Mouse (Mus musculus) lung, adult 2 months (tissue): ENCODE results near the gene Zfp579. TPM values are rescaled to one million over a fixed set of nuclear protein-coding genes. Genes with fewer than 3 reads are reported as not detected.

Experiments used
- DNase-seq: peaks from one replicate; pipeline ENCODE4 v3.0.0; 2022
- H3K4me1 ChIP-seq: fragments of 200-500 bp; 2 replicates; pipeline ENCODE4 v1.6.1; 2011; ENCODE audit warnings: low read length; ENCODE audit not compliant: control insufficient read depth, insufficient read depth
- H3K4me3 ChIP-seq: fragments of 200-500 bp; replicated peaks from 2 replicates; pipeline ENCODE3; 2011; ENCODE audit warnings: low read depth, mild to moderate bottlenecking, control low read depth, low read length; ENCODE audit errors: extremely low read depth
- CTCF ChIP-seq: fragments of 200-500 bp; IDR thresholded peaks from 2 replicates; pipeline ENCODE4 v1.5.1; 2011; ENCODE audit warnings: mild to moderate bottlenecking, low read length, control low read depth; ENCODE audit not compliant: insufficient read depth
- POLR2A ChIP-seq: fragments of 200-500 bp; IDR thresholded peaks from 2 replicates; pipeline ENCODE4 v1.6.1; 2011; ENCODE audit warnings: low read depth, mild to moderate bottlenecking, control low read depth, low read length, borderline replicate concordance; ENCODE audit errors: extremely low read depth
- WGBS: fragments of 180-500 bp; shearing (Covaris S2); methylation state at CpG from one replicate; pipeline ENCODE4 v1.1.7; 2018; 5-methylcytosine and 5-hydroxymethylcytosine counted together
- polyA plus RNA-seq: library from polyadenylated mRNA; depleted of rRNA; stranded (reverse); fragments of >200 nt; gene quantifications from 2 replicates; pipeline ENCODE4 v1.2.3, GENCODE M21; 2012

Zfp579 gene
- polyA plus RNA-seq, 1 experiment = 90.7 TPM

GRCm38 (mm10) chr7:4964272-4964671, 31.7 kb downstream of the Zfp579 start, which contains the start of gene Sbk2:
Sbk2 (minus strand) TSS chr7:4964406.
- WGBS = 4% methylated on average over 10 of the region's 10 CpGs
- H3K4me1 ChIP-seq = no peaks in the 10 kb centered on the region
- TF ChIP-seq CTCF = peak; percentile 69
- TF ChIP-seq POLR2A = no peak
- DNase-seq = peak; percentile 80
- no peak within 1 kb of the TSS for H3K4me3 ChIP-seq

GRCm38 (mm10) chr7:4963527-4963926, 32.4 kb downstream of the Zfp579 start:
- 55% methylated on average over 5 of the region's 5 CpGs for WGBS
- H3K4me1 ChIP-seq = no peaks in the 10 kb centered on the region
- H3K4me3 ChIP-seq = no peak overlapping the region
- no peak for TF ChIP-seq CTCF
- no peak for TF ChIP-seq POLR2A
- DNase-seq = no peak

DNA sequence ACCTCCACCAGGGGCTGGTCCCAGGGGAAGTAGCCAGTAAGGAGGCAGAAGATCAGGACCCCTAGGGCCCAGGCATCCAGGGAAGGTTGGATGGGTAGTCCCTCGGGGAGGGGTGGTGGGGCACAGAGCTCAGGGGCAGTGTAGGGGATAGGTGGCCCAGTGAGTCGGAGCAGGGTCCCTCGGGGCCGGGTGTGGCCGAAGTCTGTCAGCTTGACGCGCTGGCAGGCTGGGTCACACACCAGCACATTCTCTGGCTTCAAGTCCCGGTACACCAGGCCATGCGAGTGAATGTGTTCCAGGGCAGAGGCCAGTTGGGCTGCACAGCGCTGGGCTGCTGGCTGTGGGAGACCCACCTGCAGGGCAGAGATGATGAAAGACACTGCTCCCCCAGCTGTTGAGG, 38.6 kb downstream of the Zfp579 start:
- no peak for DNase-seq
- H3K4me3 ChIP-seq = no peak overlapping the region
- TF ChIP-seq CTCF = no peak
- TF ChIP-seq POLR2A = no peak
- 82% methylated on average over 10 of the region's 10 CpGs for WGBS
- H3K4me1 ChIP-seq = peaks cover 2% of the 10 kb centered on the region

DNA sequence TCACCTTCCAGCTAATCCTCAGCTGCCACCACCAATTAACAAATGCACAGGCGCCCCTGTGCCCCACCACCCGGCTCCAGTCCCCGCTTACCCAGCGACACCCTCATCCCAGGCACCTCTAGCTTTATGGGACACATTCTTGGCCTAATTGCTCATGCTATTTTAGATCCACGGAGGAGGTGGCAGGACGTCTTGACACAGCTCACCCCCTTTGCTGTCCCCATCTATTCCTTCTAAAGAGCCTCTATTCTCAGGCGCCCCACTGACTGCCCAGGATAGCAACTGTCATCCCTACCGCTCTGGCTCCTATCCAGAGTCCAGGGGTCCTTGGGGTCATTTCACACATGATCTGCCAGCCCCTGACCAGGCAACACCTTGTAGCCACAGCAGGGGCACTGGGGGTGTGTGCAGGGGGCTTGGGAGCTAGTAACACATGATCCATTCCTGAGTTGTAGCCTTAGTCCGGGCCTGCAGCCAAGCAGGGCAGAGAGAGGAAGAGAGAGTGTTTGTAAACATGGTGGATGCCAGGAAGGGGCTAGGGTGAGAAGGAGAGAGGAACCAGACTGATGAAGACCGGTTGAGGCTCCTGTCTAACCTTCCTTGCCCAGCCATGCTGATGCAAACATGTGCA, 42.0 kb downstream of the Zfp579 start:
- Histone ChIP-seq H3K4me1 (peaks cover 2% of the 10 kb centered on the region), H3K4me3 (no peak overlapping the region)
- 26% methylated on average over 10 of the region's 10 CpGs for WGBS
- TF ChIP-seq CTCF (no peak), POLR2A (no peak)
- no peak for DNase-seq

DNA sequence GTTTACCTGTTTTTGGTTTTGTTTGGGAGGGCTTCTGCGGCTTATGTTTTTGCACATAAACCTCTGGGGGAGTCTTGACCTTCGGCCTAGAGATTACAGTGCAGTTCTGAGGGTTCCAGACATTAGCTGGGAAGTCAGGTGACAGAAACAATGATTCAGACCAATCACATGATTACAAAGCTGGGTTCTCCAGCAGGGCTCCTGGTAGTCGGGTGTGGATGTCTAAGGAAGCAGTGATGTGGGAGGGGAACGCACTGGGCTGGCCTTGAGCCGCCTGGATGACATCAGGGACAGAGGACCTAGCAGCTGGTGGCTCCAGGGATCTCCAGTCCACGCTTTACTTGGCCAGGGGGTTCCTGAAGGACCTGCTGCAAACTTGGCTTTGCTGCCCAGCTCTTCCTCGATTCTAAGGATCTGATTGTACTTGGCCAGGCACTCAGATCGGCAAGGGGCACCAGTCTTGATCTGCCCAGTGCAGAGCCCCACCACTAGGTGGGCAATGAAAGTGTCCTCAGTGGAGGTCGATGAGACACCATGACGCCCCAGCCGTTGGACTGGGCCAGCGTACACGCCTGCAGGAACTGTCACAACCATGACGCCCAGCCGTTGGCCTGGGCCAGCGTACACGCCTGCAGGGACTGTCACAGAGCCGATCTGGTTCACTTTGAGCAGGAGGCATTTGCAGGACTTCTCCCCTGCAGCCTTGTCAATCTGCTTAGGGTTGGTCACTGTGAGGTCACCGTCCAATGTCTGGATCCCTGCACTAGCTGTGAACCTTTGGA, 45.2 kb downstream of the Zfp579 start:
- no peak for DNase-seq
- H3K4me3 ChIP-seq = no peak overlapping the region
- H3K4me1 ChIP-seq = peaks cover 2% of the 10 kb centered on the region
- 77% methylated on average over 19 of the region's 19 CpGs for WGBS
- TF ChIP-seq CTCF (no peak), POLR2A (no peak)

GRCm38 (mm10) chr7:4948386-4948785, 47.6 kb downstream of the Zfp579 start:
- no peaks in the 10 kb centered on the region for H3K4me1 ChIP-seq
- 28% methylated on average over 6 of the region's 6 CpGs for WGBS
- no peak for DNase-seq
- H3K4me3 ChIP-seq = no peak overlapping the region
- TF ChIP-seq CTCF (no peak), POLR2A (no peak)

DNA sequence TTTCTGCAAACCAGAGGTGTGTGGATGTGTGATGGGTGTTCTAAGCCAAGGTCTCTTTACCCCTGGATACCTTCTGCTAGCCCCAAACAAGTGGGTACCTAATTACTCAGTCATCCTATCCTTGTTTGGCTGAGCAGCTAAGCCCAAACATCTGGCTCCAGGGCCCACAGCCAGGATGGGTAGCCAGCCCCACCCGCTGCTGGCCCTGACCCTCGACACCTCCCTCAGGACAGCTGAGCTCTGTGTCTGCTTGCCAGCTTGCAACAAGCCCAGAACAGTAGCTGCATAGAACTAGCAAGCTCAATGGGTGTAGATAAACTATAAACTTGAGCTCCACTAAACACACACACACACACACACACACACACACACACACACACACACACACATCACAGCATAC, 48.1 kb downstream of the Zfp579 start:
- 20% methylated on average over 2 of the region's 2 CpGs for whole genome bisulfite sequencing
- no peak for DNase-seq
- TF ChIP-seq POLR2A (no peak), CTCF (no peak)
- Histone ChIP-seq H3K4me3 (no peak overlapping the region), H3K4me1 (no peaks in the 10 kb centered on the region)

- H3K4me3 ChIP-seq = peak overlapping the region; percentile 63
- 11% methylated on average over 15 of the region's 15 CpGs for WGBS
- no peaks in the 10 kb centered on the region for H3K4me1 ChIP-seq
- peak; percentile 97 for DNase-seq
- TF ChIP-seq POLR2A (no peak), CTCF (peak; percentile 91)
Measured at GRCm38 (mm10) chr7:4943223-4943815, 52.6 kb downstream of the Zfp579 start.

GRCm38 (mm10) chr7:4942673-4943072, 53.3 kb downstream of the Zfp579 start:
- TF ChIP-seq POLR2A (no peak), CTCF (no peak)
- 42% methylated on average over 5 of the region's 5 CpGs for WGBS
- H3K4me1 ChIP-seq = no peaks in the 10 kb centered on the region
- no peak for DNase-seq
- H3K4me3 ChIP-seq = no peak overlapping the region

DNA sequence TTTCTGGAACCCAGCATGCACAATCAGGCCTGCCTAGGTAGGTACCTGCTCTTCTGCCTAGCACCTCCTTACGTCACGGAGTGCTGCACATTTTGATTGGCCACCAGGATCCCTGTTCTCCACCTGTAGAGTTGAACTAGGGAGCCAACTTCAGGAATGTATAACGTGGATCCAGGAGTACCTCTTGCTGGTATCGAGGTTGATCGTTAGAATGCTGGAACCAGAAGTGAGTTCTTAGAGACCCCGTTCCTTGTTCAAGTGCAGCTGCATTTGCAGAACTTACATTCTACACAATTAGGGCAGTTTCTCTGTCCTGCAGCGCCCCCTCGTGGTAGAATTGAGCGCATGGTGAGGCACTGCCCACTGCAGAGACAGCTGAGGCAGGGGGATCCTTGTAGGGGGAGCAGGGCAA, 55.9 kb downstream of the Zfp579 start:
- Histone ChIP-seq H3K4me1 (no peaks in the 10 kb centered on the region), H3K4me3 (no peak overlapping the region)
- 22% methylated on average over 9 of the region's 9 CpGs for WGBS
- TF ChIP-seq CTCF (peak; percentile 79), POLR2A (no peak)
- peak; percentile 80 for DNase-seq
